9 mouse cellular contexts compared by ENCODE assay signal in genomic region chr19:37543537-37544326, GRCm38 (mm10). TPM values are rescaled to one million over a fixed set of nuclear protein-coding genes. Genes with fewer than 3 reads are reported as not detected.
A peak's percentile ranks its signal among the peaks of the same experiment; 100 is the strongest.
DNase-seq lines count a peak whose midpoint lies in the region; TF ChIP-seq lines count a peak whose summit lies in the region.
"Had no signal": no experiment of that assay in that cellular context is flagged by ENCODE, and none has a peak within 500 bp of the region (broad histone marks: within the 10 kb centered on the region; RNA-seq: fewer than 3 reads in every experiment).

No protein-coding gene starts in this region.

- peak; percentile 67 for TF ChIP-seq CTCF in gastrocnemius, adult 2 months (IDR thresholded peaks at IDR 0.05)

- DNase-seq in gastrocnemius, adult 2 months: peak; percentile 31
- DNase-seq in gastrocnemius, postnatal 14 days: no peak
- DNase-seq in ZHBTc4 (ENCODE audit: low read depth, low spot score): peak; percentile 69
- peak; percentile 49 for DNase-seq in induced T-regulatory cell, adult 2 months (ENCODE audit: low read depth)
- DNase-seq in lung, postnatal 25 days (ENCODE audit: low spot score): peak; percentile 53
- no peak for DNase-seq in urinary bladder, adult 2 months (ENCODE audit: low spot score)
- no peak for DNase-seq in c-Kit-positive CD71-positive TER-119-positive erythroid progenitor cells, embryonic 14.5 days (ENCODE audit: low spot score)
- no peak for DNase-seq in layer of hippocampus, postnatal 25 days (ENCODE audit: extremely low spot score in 1 of 2, low spot score in 1 of 2)

- peak overlapping the region; percentile 84 for H3K27ac ChIP-seq in gastrocnemius, adult 2 months
- H3K27ac ChIP-seq: limb, embryonic 12.5 days had no signal

- peak overlapping the region; percentile 29 for H3K4me3 ChIP-seq in gastrocnemius, adult 2 months
- H3K4me3 ChIP-seq: limb, embryonic 12.5 days had no signal

- intact Hi-C loops in gastrocnemius, adult 2 months (cut with DNase I): no loop called here
- intact Hi-C loops in gastrocnemius, postnatal 14 days (cut with DNase I; ENCODE audit: low total_unique reads): no loop called here

RNA-seq across cellular contexts. Expression of gene Exoc6, which starts 6.5 kb away (rescaled TPM):
- 10 to 100 TPM; 51.3 to 67.3 TPM for total RNA-seq in gastrocnemius, adult 2 months (2021)
- total RNA-seq in gastrocnemius, postnatal 14 days (2021): 10 to 100 TPM; 39.4 to 41.9 TPM
- 16.4 and 17.1 TPM in 2 replicates for polyA plus RNA-seq in urinary bladder, adult 2 months (2012; rRNA removed)
- total RNA-seq in layer of hippocampus, postnatal 25 days (2021): 10 to 100 TPM; 50.8 to 52.3 TPM

Comparison
In these comparisons a context has a peak if more than half of its experiments do, and no peak if none do; other contexts are left out.
1. DNase-seq: peak in gastrocnemius, adult 2 months (single experiment), ZHBTc4 (single experiment), induced T-regulatory cell, adult 2 months (single experiment) and lung, postnatal 25 days (single experiment); none in gastrocnemius, postnatal 14 days (single experiment), urinary bladder, adult 2 months (single experiment), c-Kit-positive CD71-positive TER-119-positive erythroid progenitor cells, embryonic 14.5 days (single experiment) and layer of hippocampus, postnatal 25 days (0 of 2).